Mouse (Mus musculus): ENCODE measurements around the gene Aqp8. TPM values are rescaled to one million over a fixed set of nuclear protein-coding genes. Genes with fewer than 3 reads are reported as not detected.

Gene Aqp8
- polyA plus RNA-seq (2012; rRNA removed): not detected in 2 replicates

GRCm38 (mm10) chr7:123462070-123462501, at the start of gene Aqp8:
Gene Aqp8, plus strand, starts transcription at chr7:123462291.
- DNase-seq (ENCODE audit: low spot score): no peak

GRCm38 (mm10) chr7:123416803-123417202, 45.3 kb upstream of the Aqp8 start:
- DNase-seq (ENCODE audit: low spot score): no peak

- DNase-seq (ENCODE audit: low spot score): no peak
Observed at GRCm38 (mm10) chr7:123417661-123418060, 44.4 kb upstream of the Aqp8 start.

- DNase-seq (ENCODE audit: low spot score): no peak
Observed at GRCm38 (mm10) chr7:123419984-123420383, 42.1 kb upstream of the Aqp8 start.

GRCm38 (mm10) chr7:123421958-123422357, 40.1 kb upstream of the Aqp8 start:
- DNase-seq (ENCODE audit: low spot score): no peak

- DNase-seq (ENCODE audit: low spot score): no peak
Observed at GRCm38 (mm10) chr7:123424281-123424680, 37.8 kb upstream of the Aqp8 start.

GRCm38 (mm10) chr7:123425134-123425757, 36.8 kb upstream of the Aqp8 start:
- no peak for DNase-seq (ENCODE audit: low spot score)

- no peak for DNase-seq (ENCODE audit: low spot score)
Observed at GRCm38 (mm10) chr7:123429624-123430410, 32.3 kb upstream of the Aqp8 start.

GRCm38 (mm10) chr7:123430411-123430705, 31.7 kb upstream of the Aqp8 start:
- DNase-seq (ENCODE audit: low spot score): no peak

GRCm38 (mm10) chr7:123431206-123431605, 30.9 kb upstream of the Aqp8 start:
- no peak for DNase-seq (ENCODE audit: low spot score)

- no peak for DNase-seq (ENCODE audit: low spot score)
Observed at GRCm38 (mm10) chr7:123442079-123442478, 20.0 kb upstream of the Aqp8 start.

GRCm38 (mm10) chr7:123448794-123449193, 13.3 kb upstream of the Aqp8 start:
- DNase-seq (ENCODE audit: low spot score): no peak

GRCm38 (mm10) chr7:123449676-123450075, 12.4 kb upstream of the Aqp8 start:
- no peak for DNase-seq (ENCODE audit: low spot score)

GRCm38 (mm10) chr7:123450515-123450914, 11.6 kb upstream of the Aqp8 start:
- no peak for DNase-seq (ENCODE audit: low spot score)

GRCm38 (mm10) chr7:123452551-123452950, 9.5 kb upstream of the Aqp8 start:
- no peak for DNase-seq (ENCODE audit: low spot score)

GRCm38 (mm10) chr7:123453066-123453465, 9.0 kb upstream of the Aqp8 start:
- DNase-seq (ENCODE audit: low spot score): no peak

GRCm38 (mm10) chr7:123455088-123455487, 7.0 kb upstream of the Aqp8 start:
- no peak for DNase-seq (ENCODE audit: low spot score)

- DNase-seq (ENCODE audit: low spot score): no peak
Observed at GRCm38 (mm10) chr7:123458309-123458708, 3.8 kb upstream of the Aqp8 start.

GRCm38 (mm10) chr7:123459247-123459646, 2.8 kb upstream of the Aqp8 start:
- no peak for DNase-seq (ENCODE audit: low spot score)

- no peak for DNase-seq (ENCODE audit: low spot score)
Observed at GRCm38 (mm10) chr7:123461316-123461715, 775 bp upstream of the Aqp8 start.

GRCm38 (mm10) chr7:123463569-123463968, 1.5 kb downstream of the Aqp8 start:
- DNase-seq (ENCODE audit: low spot score): no peak

GRCm38 (mm10) chr7:123465692-123466387, 3.7 kb downstream of the Aqp8 start:
- no peak for DNase-seq (ENCODE audit: low spot score)

- no peak for DNase-seq (ENCODE audit: low spot score)
Observed at GRCm38 (mm10) chr7:123467961-123468360, 5.9 kb downstream of the Aqp8 start.
